Mouse (Mus musculus): ENCODE measurements around the gene Entpd8. TPM values are rescaled to one million over a fixed set of nuclear protein-coding genes. Genes with fewer than 3 reads are reported as not detected.

Entpd8 gene
- polyA plus RNA-seq, 1 experiment from 2014 or later, result not detected

DNA sequence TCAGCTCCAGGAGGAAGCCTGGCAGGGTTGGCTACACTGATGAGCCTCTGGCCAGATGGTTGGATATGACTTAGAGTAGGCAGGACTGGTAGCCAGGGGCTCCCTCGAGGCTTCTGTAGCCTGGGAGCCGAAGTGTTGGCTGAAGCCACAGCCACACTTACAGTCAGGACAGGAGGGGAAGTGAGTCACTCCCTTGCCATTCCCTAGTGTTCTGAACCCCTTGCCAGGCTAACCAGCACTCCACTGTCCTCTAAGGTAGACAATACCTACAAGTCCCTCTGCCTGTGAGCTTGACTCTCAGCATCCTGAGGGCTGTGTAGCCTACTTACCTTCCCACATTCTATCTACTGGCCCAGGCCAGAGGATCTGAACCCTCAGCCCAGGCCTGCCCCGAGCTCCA, 44.3 kb downstream of the Entpd8 start:
- Histone ChIP-seq H3K4me2 (no peak overlapping the region), H3K4me3 (replicated peaks) (no peak overlapping the region), H3K27ac (peak overlapping the region; percentile 98), H3K36me3 (replicated peaks) (no peaks in the 10 kb centered on the region), H3K27me3 (no peaks in the 10 kb centered on the region), H3K9me3 (no peaks in the 10 kb centered on the region), H3K4me1 (peaks cover 53% of the 10 kb centered on the region), H3K9ac (no peak overlapping the region)
- ATAC-seq (ENCODE audit: low FRiP score), result no peak
- 91% methylated on average over 3 of the region's 3 CpGs for WGBS

- no peak for ATAC-seq (ENCODE audit: low FRiP score)
- 69% methylated on average over 6 of the region's 6 CpGs for WGBS
- Histone ChIP-seq H3K4me1 (peaks cover 54% of the 10 kb centered on the region), H3K9me3 (no peaks in the 10 kb centered on the region), H3K27me3 (no peaks in the 10 kb centered on the region), H3K4me3 (replicated peaks) (no peak overlapping the region), H3K9ac (no peak overlapping the region), H3K4me2 (no peak overlapping the region), H3K27ac (peak overlapping the region; percentile 98), H3K36me3 (replicated peaks) (no peaks in the 10 kb centered on the region)
Observed at GRCm38 (mm10) chr2:25125146-25125545, 45.0 kb downstream of the Entpd8 start.

- H3K4me2 ChIP-seq, result peak overlapping the region; percentile 29; the same call in 1 of the 2 replicates
- WGBS, result 2% methylated on average over 19 of the region's 19 CpGs
- peak overlapping the region; percentile 33; the same call in 1 of the 2 replicates for H3K9ac ChIP-seq
- H3K4me3 ChIP-seq (replicated peaks), result no peak overlapping the region
- no peaks in the 10 kb centered on the region for H3K36me3 ChIP-seq (replicated peaks)
- peak; percentile 91 for ATAC-seq (ENCODE audit: low FRiP score)
- H3K27me3 ChIP-seq, result no peaks in the 10 kb centered on the region
- H3K4me1 ChIP-seq, result peaks cover 54% of the 10 kb centered on the region
- H3K9me3 ChIP-seq, result no peaks in the 10 kb centered on the region
- H3K27ac ChIP-seq, result peak overlapping the region; percentile 98
Observed at GRCm38 (mm10) chr2:25126011-25127010, 46.2 kb downstream of the Entpd8 start.

- Histone ChIP-seq H3K4me3 (replicated peaks) (no peak overlapping the region), H3K4me1 (peaks cover 62% of the 10 kb centered on the region), H3K4me2 (no peak overlapping the region), H3K27me3 (no peaks in the 10 kb centered on the region), H3K27ac (peak overlapping the region; percentile 98), H3K36me3 (replicated peaks) (no peaks in the 10 kb centered on the region), H3K9me3 (no peaks in the 10 kb centered on the region), H3K9ac (no peak overlapping the region)
- 30% methylated on average over 5 of the region's 5 CpGs for WGBS
- peak; percentile 9; the same call in 1 of the 2 replicates for ATAC-seq (ENCODE audit: low FRiP score)
Observed at GRCm38 (mm10) chr2:25127206-25127605, 47.1 kb downstream of the Entpd8 start.

DNA sequence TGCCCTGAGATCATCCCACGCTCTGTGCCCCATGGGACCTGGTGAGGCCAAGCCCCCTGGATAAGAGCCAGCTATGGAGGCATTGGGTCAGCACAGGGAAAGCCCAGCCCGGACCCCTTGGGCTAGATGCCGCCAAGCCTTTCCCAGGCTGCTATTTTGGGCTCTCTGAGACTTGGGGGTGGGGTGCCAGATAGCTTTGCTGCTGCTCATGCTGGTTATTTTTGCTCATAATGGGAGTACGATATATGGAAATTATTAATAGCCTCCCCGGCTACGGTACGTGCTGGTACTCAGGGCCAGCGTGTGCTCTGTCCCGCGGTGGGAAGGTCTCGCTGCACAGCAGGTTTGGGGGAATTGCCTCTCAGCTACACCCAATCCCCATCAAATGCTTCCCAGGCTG, 48.0 kb downstream of the Entpd8 start:
- Histone ChIP-seq H3K9ac (no peak overlapping the region), H3K4me1 (peaks cover 62% of the 10 kb centered on the region), H3K36me3 (replicated peaks) (no peaks in the 10 kb centered on the region), H3K4me2 (no peak overlapping the region), H3K9me3 (no peaks in the 10 kb centered on the region), H3K4me3 (replicated peaks) (no peak overlapping the region), H3K27me3 (no peaks in the 10 kb centered on the region), H3K27ac (peak overlapping the region; percentile 98)
- no peak for ATAC-seq (ENCODE audit: low FRiP score)
- 79% methylated on average over 11 of the region's 11 CpGs for WGBS

DNA sequence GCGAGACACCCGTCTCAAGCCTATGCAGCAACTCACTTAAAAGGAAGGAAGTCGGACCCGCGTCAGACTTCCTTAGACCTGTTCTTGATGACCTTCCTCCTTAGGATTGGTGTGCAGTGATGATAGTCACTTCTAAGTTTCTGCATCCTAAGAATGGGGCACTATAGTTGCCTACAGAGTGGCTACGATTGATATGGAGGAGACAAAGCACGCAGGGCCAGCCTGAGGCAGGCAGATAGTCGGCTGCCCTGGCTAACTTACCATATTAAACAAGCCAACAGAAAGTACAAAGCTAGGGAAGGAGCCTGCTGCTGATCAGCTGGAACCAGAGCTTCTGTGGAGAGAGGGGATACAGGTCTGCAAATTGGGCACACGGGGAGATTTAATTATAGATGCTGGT, 51.5 kb downstream of the Entpd8 start:
- ATAC-seq (ENCODE audit: low FRiP score), result no peak
- Histone ChIP-seq H3K27ac (0 out of 2 replicates have a peak overlapping the region, but pooled peaks have one; percentile 20), H3K4me1 (peaks cover 38% of the 10 kb centered on the region), H3K9ac (no peak overlapping the region), H3K9me3 (no peaks in the 10 kb centered on the region), H3K36me3 (replicated peaks) (no peaks in the 10 kb centered on the region), H3K27me3 (no peaks in the 10 kb centered on the region), H3K4me3 (replicated peaks) (no peak overlapping the region), H3K4me2 (no peak overlapping the region)
- 75% methylated on average over 9 of the region's 9 CpGs for WGBS

Small RNA genes lying within 50 kb of the gene (microRNA-seq; reads per million reads assigned to microRNA genes)
- gene Gm24328, result not detected
- gene Mir7664, result not detected

Other genes starting within 250 kb of the Entpd8 start
- 147 and 148 TPM in 2 replicates for gene Ehmt1, start 160.7 kb upstream of the Entpd8 start, polyA plus RNA-seq (2016; fragmentation: Nextera tagmentation; extraction: Ambion mirVana)
- gene Arrdc1, start 145.1 kb upstream of the Entpd8 start, polyA plus RNA-seq (2016; fragmentation: Nextera tagmentation; extraction: Ambion mirVana), result 15.2 and 17.4 TPM in 2 replicates
- 21.8 and 21.9 TPM in 2 replicates for gene Zmynd19, start 130.5 kb upstream of the Entpd8 start, polyA plus RNA-seq (2016; fragmentation: Nextera tagmentation; extraction: Ambion mirVana)
- 31.2 and 34.1 TPM in 2 replicates for gene Dph7, start 117.9 kb upstream of the Entpd8 start, polyA plus RNA-seq (2016; fragmentation: Nextera tagmentation; extraction: Ambion mirVana)
- 132 and 143 TPM in 2 replicates for gene Mrpl41, start 105.2 kb upstream of the Entpd8 start, polyA plus RNA-seq (2016; fragmentation: Nextera tagmentation; extraction: Ambion mirVana)
- gene Pnpla7, start 104.3 kb upstream of the Entpd8 start, polyA plus RNA-seq (2016; fragmentation: Nextera tagmentation; extraction: Ambion mirVana), result 3.3 and 4.4 TPM in 2 replicates
- 103 and 112 TPM in 2 replicates for gene Nsmf, start 25.9 kb upstream of the Entpd8 start, polyA plus RNA-seq (2016; fragmentation: Nextera tagmentation; extraction: Ambion mirVana)
- gene Noxa1, start 14.8 kb downstream of the Entpd8 start, polyA plus RNA-seq (2016; fragmentation: Nextera tagmentation; extraction: Ambion mirVana), result 0.24 TPM in 1 of 2 replicates, not detected in the other
- 76.8 and 81.0 TPM in 2 replicates for gene Nrarp, start 100.5 kb downstream of the Entpd8 start, polyA plus RNA-seq (2016; fragmentation: Nextera tagmentation; extraction: Ambion mirVana)
- 0.62 and 1.0 TPM in 2 replicates for gene Tor4a, start 116.6 kb downstream of the Entpd8 start, polyA plus RNA-seq (2016; fragmentation: Nextera tagmentation; extraction: Ambion mirVana)
- gene Nelfb, start 131.2 kb downstream of the Entpd8 start, polyA plus RNA-seq (2016; fragmentation: Nextera tagmentation; extraction: Ambion mirVana), result 106 and 111 TPM in 2 replicates
- gene Stpg3, start 134.3 kb downstream of the Entpd8 start, polyA plus RNA-seq (2016; fragmentation: Nextera tagmentation; extraction: Ambion mirVana), result not detected in 2 replicates
- 0.46 and 0.87 TPM in 2 replicates for gene Fam166a, start 138.4 kb downstream of the Entpd8 start, polyA plus RNA-seq (2016; fragmentation: Nextera tagmentation; extraction: Ambion mirVana)
- gene Tubb4b, start 144.4 kb downstream of the Entpd8 start, polyA plus RNA-seq (2016; fragmentation: Nextera tagmentation; extraction: Ambion mirVana), result 496 and 501 TPM in 2 replicates
- not detected in 2 replicates for gene Slc34a3, start 154.1 kb downstream of the Entpd8 start, polyA plus RNA-seq (2016; fragmentation: Nextera tagmentation; extraction: Ambion mirVana)
- not detected in 2 replicates for gene Rnf224, start 156.5 kb downstream of the Entpd8 start, polyA plus RNA-seq (2016; fragmentation: Nextera tagmentation; extraction: Ambion mirVana)
- 30.2 and 37.9 TPM in 2 replicates for gene Rnf208, start 162.0 kb downstream of the Entpd8 start, polyA plus RNA-seq (2016; fragmentation: Nextera tagmentation; extraction: Ambion mirVana)
- not detected in 2 replicates for gene Cysrt1, start 162.1 kb downstream of the Entpd8 start, polyA plus RNA-seq (2016; fragmentation: Nextera tagmentation; extraction: Ambion mirVana)
- 4.2 and 6.0 TPM in 2 replicates for gene AL732309.1, start 166.6 kb downstream of the Entpd8 start, polyA plus RNA-seq (2016; fragmentation: Nextera tagmentation; extraction: Ambion mirVana)
- gene Tmem203, start 175.1 kb downstream of the Entpd8 start, polyA plus RNA-seq (2016; fragmentation: Nextera tagmentation; extraction: Ambion mirVana), result 17.6 and 18.1 TPM in 2 replicates
- gene Tprn, start 182.3 kb downstream of the Entpd8 start, polyA plus RNA-seq (2016; fragmentation: Nextera tagmentation; extraction: Ambion mirVana), result 9.3 and 10.0 TPM in 2 replicates
- gene Ssna1, start 192.1 kb downstream of the Entpd8 start, polyA plus RNA-seq (2016; fragmentation: Nextera tagmentation; extraction: Ambion mirVana), result 207 and 224 TPM in 2 replicates
- gene Anapc2, start 192.2 kb downstream of the Entpd8 start, polyA plus RNA-seq (2016; fragmentation: Nextera tagmentation; extraction: Ambion mirVana), result 134 and 141 TPM in 2 replicates
- gene Tmem210, start 207.8 kb downstream of the Entpd8 start, polyA plus RNA-seq (2016; fragmentation: Nextera tagmentation; extraction: Ambion mirVana), result not detected in 2 replicates
- not detected in 2 replicates for gene Lrrc26, start 209.6 kb downstream of the Entpd8 start, polyA plus RNA-seq (2016; fragmentation: Nextera tagmentation; extraction: Ambion mirVana)
- 2.2 and 5.6 TPM in 2 replicates for gene Grin1, start 238.9 kb downstream of the Entpd8 start, polyA plus RNA-seq (2016; fragmentation: Nextera tagmentation; extraction: Ambion mirVana)

Measured in forebrain, embryonic 12.5 days (tissue).